Mouse (Mus musculus): ENCODE data around the gene Gab1. TPM values are rescaled to one million over a fixed set of nuclear protein-coding genes. Genes with fewer than 3 reads are reported as not detected.

Gab1 gene
- polyA plus RNA-seq, 1 experiment from 2014 or later = 4.2 TPM

- DNase-seq (ENCODE audit: low spot score) = peak; percentile 15
These were observed 66.9 kb downstream of the Gab1 start for GRCm38 (mm10) chr8:80813439-80813838.

- DNase-seq (ENCODE audit: low spot score) = no peak
These were observed 68.7 kb downstream of the Gab1 start for GRCm38 (mm10) chr8:80811591-80811991.

GRCm38 (mm10) chr8:80810916-80811315 lies 69.4 kb downstream of the Gab1 start:
- no peak for DNase-seq (ENCODE audit: low spot score)

GRCm38 (mm10) chr8:80810442-80810841 lies 69.9 kb downstream of the Gab1 start:
- no peak for DNase-seq (ENCODE audit: low spot score)

- DNase-seq (ENCODE audit: low spot score) = no peak
These were observed 72.4 kb downstream of the Gab1 start for GRCm38 (mm10) chr8:80807807-80808505.

GRCm38 (mm10) chr8:80804066-80804619 lies 76.2 kb downstream of the Gab1 start:
- no peak for DNase-seq (ENCODE audit: low spot score)

GRCm38 (mm10) chr8:80798778-80799177 lies 81.5 kb downstream of the Gab1 start:
- DNase-seq (ENCODE audit: low spot score) = no peak

GRCm38 (mm10) chr8:80798198-80798777 lies 82.0 kb downstream of the Gab1 start:
- no peak for DNase-seq (ENCODE audit: low spot score)

- no peak for DNase-seq (ENCODE audit: low spot score)
These were observed 84.2 kb downstream of the Gab1 start for GRCm38 (mm10) chr8:80796070-80796469.

GRCm38 (mm10) chr8:80794585-80795509 lies 85.5 kb downstream of the Gab1 start:
- no peak for DNase-seq (ENCODE audit: low spot score)

GRCm38 (mm10) chr8:80793791-80794515 lies 86.4 kb downstream of the Gab1 start:
- no peak for DNase-seq (ENCODE audit: low spot score)

- DNase-seq (ENCODE audit: low spot score) = no peak
These were observed 88.1 kb downstream of the Gab1 start for GRCm38 (mm10) chr8:80792214-80792613.

GRCm38 (mm10) chr8:80789324-80789723 lies 91.0 kb downstream of the Gab1 start:
- DNase-seq (ENCODE audit: low spot score) = no peak

- no peak for DNase-seq (ENCODE audit: low spot score)
These were observed 95.8 kb downstream of the Gab1 start for GRCm38 (mm10) chr8:80784559-80784958.

GRCm38 (mm10) chr8:80783271-80783670 lies 97.0 kb downstream of the Gab1 start:
- no peak for DNase-seq (ENCODE audit: low spot score)

- no peak for DNase-seq (ENCODE audit: low spot score)
These were observed 99.0 kb downstream of the Gab1 start for GRCm38 (mm10) chr8:80781338-80781737.

GRCm38 (mm10) chr8:80780271-80780670 lies 100.0 kb downstream of the Gab1 start:
- no peak for DNase-seq (ENCODE audit: low spot score)

- no peak for DNase-seq (ENCODE audit: low spot score)
These were observed 103.9 kb downstream of the Gab1 start for GRCm38 (mm10) chr8:80776436-80776835.

- no peak for DNase-seq (ENCODE audit: low spot score)
These were observed 107.4 kb downstream of the Gab1 start for GRCm38 (mm10) chr8:80772732-80773460.

GRCm38 (mm10) chr8:80768451-80768850 lies 111.9 kb downstream of the Gab1 start:
- no peak for DNase-seq (ENCODE audit: low spot score)
